Mouse (Mus musculus) ES-E14 (cell line): ENCODE results near the gene Irf2bpl.

Experiments
- CHD2 ChIP-seq: IDR thresholded peaks from 2 replicates; pipeline ENCODE4 v1.6.1; 2014; ENCODE audit warnings: mild to moderate bottlenecking, low read depth, low read length, inconsistent platforms
- HCFC1 ChIP-seq: IDR thresholded peaks from 2 replicates; pipeline ENCODE4 v1.6.1; 2012; ENCODE audit warnings: low read length, inconsistent platforms, borderline replicate concordance; ENCODE audit not compliant: insufficient read depth
- MAFK ChIP-seq: IDR thresholded peaks from 2 replicates; pipeline ENCODE4 v1.6.1; 2014; ENCODE audit warnings: mild to moderate bottlenecking, low read depth, low read length, inconsistent platforms; ENCODE audit not compliant: insufficient read depth
- ZC3H11A ChIP-seq: IDR thresholded peaks from 2 replicates; pipeline ENCODE4 v1.6.1; 2012; ENCODE audit warnings: low read depth, mild to moderate bottlenecking, inconsistent platforms, low read length, borderline replicate concordance
- ZNF384 ChIP-seq: IDR thresholded peaks from 2 replicates; pipeline ENCODE4 v1.6.1; 2012; ENCODE audit warnings: low read depth, low read length, inconsistent platforms

GRCm38 (mm10) chr12:86834416-86834772, 50.2 kb downstream of the Irf2bpl start:
- TF ChIP-seq ZNF384 (no peak), ZC3H11A (no peak), CHD2 (no peak), MAFK (no peak), HCFC1 (no peak)
